Mouse (Mus musculus) MEL (cell line): ENCODE measurements around the gene Terb1. TPM values are rescaled to one million over a fixed set of nuclear protein-coding genes. Genes with fewer than 3 reads are reported as not detected.

Source experiments
- DNase-seq: peaks from one replicate; pipeline ENCODE4 v3.0.0; 2011; ENCODE audit warnings: low read depth, low spot score
- H3K27ac ChIP-seq: 2 replicates; pipeline ENCODE4 v1.5.1; 2012; ENCODE audit warnings: low read depth, mild to moderate bottlenecking, control low read depth, low read length, moderate library complexity; ENCODE audit not compliant: control insufficient read depth
- H3K27me3 ChIP-seq, 2 experiments: fragments of 150-350 bp in 1 of 2; sonication (generic) in 1 of 2; 2 replicates each; pipeline ENCODE4 v1.6.1; 2012; ENCODE audit warnings: low read length in 2 of 2, mild to moderate bottlenecking in 2 of 2, improper control_type of control experiment in 1 of 2, moderate library complexity in 1 of 2; ENCODE audit not compliant: insufficient read depth in 2 of 2, control insufficient read depth in 1 of 2
- H3K36me3 ChIP-seq, 2 experiments: 2 replicates each; pipeline ENCODE4 v1.6.1; 2012 to 2014; ENCODE audit warnings: low read length in 2 of 2, improper control_type of control experiment in 1 of 2, inconsistent platforms in 1 of 2, mild to moderate bottlenecking in 1 of 2; ENCODE audit not compliant: insufficient read depth in 2 of 2, control insufficient read depth in 1 of 2
- H3K4me1 ChIP-seq, 2 experiments: fragments of 150-350 bp in 1 of 2; sonication (generic) in 1 of 2; 2 replicates each; pipeline ENCODE4 v1.6.1; 2012; ENCODE audit warnings: low read length in 2 of 2, improper control_type of control experiment in 1 of 2, mild to moderate bottlenecking in 1 of 2; ENCODE audit not compliant: insufficient read depth in 2 of 2, control insufficient read depth in 1 of 2
- H3K4me3 ChIP-seq, 2 experiments: fragments of 150-350 bp in 1 of 2; sonication (generic) in 1 of 2; 2 replicates each; pipeline ENCODE4 v1.5.1; 2012; ENCODE audit warnings: low read depth in 2 of 2, low read length in 2 of 2, mild to moderate bottlenecking in 2 of 2, moderate library complexity in 2 of 2, control low read depth in 1 of 2, improper control_type of control experiment in 1 of 2; ENCODE audit not compliant: control insufficient read depth in 1 of 2, insufficient read depth in 1 of 2
- H3K79me2 ChIP-seq: 2 replicates; pipeline ENCODE4 v1.6.1; 2012; ENCODE audit warnings: mild to moderate bottlenecking, low read length, moderate library complexity; ENCODE audit not compliant: control insufficient read depth, poor library complexity, insufficient read depth
- H3K9ac ChIP-seq: 2 replicates; pipeline ENCODE4 v1.6.1; 2012; ENCODE audit warnings: low read depth, mild to moderate bottlenecking, control low read depth, low read length, moderate library complexity; ENCODE audit not compliant: control insufficient read depth, poor library complexity, severe bottlenecking
- H3K9me3 ChIP-seq: fragments of 150-350 bp; sonication (generic); replicated peaks from 2 replicates; pipeline ENCODE4 v1.6.1; 2012; ENCODE audit warnings: mild to moderate bottlenecking, low read length, improper control_type of control experiment, moderate library complexity; ENCODE audit not compliant: insufficient read depth
- ETS1 ChIP-seq: IDR thresholded peaks from 2 replicates; pipeline ENCODE4 v1.6.1; 2012; ENCODE audit warnings: low read depth, mild to moderate bottlenecking, inconsistent platforms, low read length, improper control_type of control experiment, moderate library complexity
- GABPA ChIP-seq: IDR thresholded peaks from 2 replicates; pipeline ENCODE4 v1.6.1; 2012; ENCODE audit warnings: low read depth, mild to moderate bottlenecking, inconsistent platforms, low read length, improper control_type of control experiment, moderate library complexity
- MAFK ChIP-seq: IDR thresholded peaks from 2 replicates; pipeline ENCODE4 v1.6.1; 2011; ENCODE audit warnings: low read depth, mild to moderate bottlenecking, low read length, improper control_type of control experiment, borderline replicate concordance
- MYB ChIP-seq: IDR thresholded peaks from 2 replicates; pipeline ENCODE4 v1.6.1; 2011; ENCODE audit warnings: mild to moderate bottlenecking, low read depth, low read length, improper control_type of control experiment
- MYC ChIP-seq: IDR thresholded peaks from 2 replicates; pipeline ENCODE4 v1.6.1; 2011; ENCODE audit warnings: low read depth, mild to moderate bottlenecking, low read length, improper control_type of control experiment, moderate library complexity
- NRF1 ChIP-seq: IDR thresholded peaks from 2 replicates; pipeline ENCODE4 v1.6.1; 2014; ENCODE audit warnings: low read depth, mild to moderate bottlenecking, inconsistent platforms, low read length, improper control_type of control experiment, moderate library complexity; ENCODE audit not compliant: poor library complexity, insufficient read depth, severe bottlenecking
- RAD21 ChIP-seq: IDR thresholded peaks from 2 replicates; pipeline ENCODE4 v1.6.1; 2011; ENCODE audit warnings: mild to moderate bottlenecking, low read depth, low read length, improper control_type of control experiment
- TAL1 ChIP-seq: IDR thresholded peaks from 2 replicates; pipeline ENCODE4 v1.6.1; 2012; ENCODE audit warnings: mild to moderate bottlenecking, inconsistent platforms, low read length, moderate library complexity, mixed read lengths
- TBP ChIP-seq: IDR thresholded peaks from 2 replicates; pipeline ENCODE4 v1.8.0; 2011; ENCODE audit warnings: low read depth, low read length, improper control_type of control experiment
- USF1 ChIP-seq: IDR thresholded peaks from 2 replicates; pipeline ENCODE4 v1.6.1; 2014; ENCODE audit warnings: low read depth, mild to moderate bottlenecking, inconsistent platforms, low read length, improper control_type of control experiment, moderate library complexity
- USF2 ChIP-seq, 2 experiments: IDR thresholded peaks; 2 replicates each; pipeline ENCODE4 v1.6.1; 2011 to 2012; ENCODE audit warnings: improper control_type of control experiment in 2 of 2, low read length in 2 of 2, borderline replicate concordance in 1 of 2, inconsistent platforms in 1 of 2, low read depth in 1 of 2, mild to moderate bottlenecking in 1 of 2; ENCODE audit not compliant: insufficient read depth in 1 of 2
- ZMIZ1 ChIP-seq: IDR thresholded peaks from 2 replicates; pipeline ENCODE4 v1.6.1; 2012; ENCODE audit warnings: low read depth, mild to moderate bottlenecking, inconsistent platforms, low read length, improper control_type of control experiment, moderate library complexity
- ZNF384 ChIP-seq: IDR thresholded peaks from 2 replicates; pipeline ENCODE4 v1.6.1; 2012; ENCODE audit warnings: low read depth, mild to moderate bottlenecking, inconsistent platforms, low read length, improper control_type of control experiment
- polyA plus RNA-seq, 2 experiments: library from polyadenylated mRNA; stranded (reverse) in 1 of 2; unstranded in 1 of 2; fragments of >175 nt in 1 of 2; fragments of >200 nt in 1 of 2; gene quantifications; 2 replicates each; pipeline versions ENCODE4 v1.2.1 to v1.2.4; 2012; ENCODE audit warnings: low replicate concordance in 2 of 2, low read depth in 1 of 2; ENCODE audit not compliant: insufficient read length in 2 of 2, insufficient read depth in 1 of 2, missing spikeins in 1 of 2
- total RNA-seq: library from RNA; depleted of rRNA; stranded (reverse); fragments of 300-350 nt; gene quantifications from 2 replicates; pipeline ENCODE4 v1.2.3, GENCODE M21; 2012

The Terb1 gene
- total and polyA plus RNA-seq, 3 experiments: not detected

DNA sequence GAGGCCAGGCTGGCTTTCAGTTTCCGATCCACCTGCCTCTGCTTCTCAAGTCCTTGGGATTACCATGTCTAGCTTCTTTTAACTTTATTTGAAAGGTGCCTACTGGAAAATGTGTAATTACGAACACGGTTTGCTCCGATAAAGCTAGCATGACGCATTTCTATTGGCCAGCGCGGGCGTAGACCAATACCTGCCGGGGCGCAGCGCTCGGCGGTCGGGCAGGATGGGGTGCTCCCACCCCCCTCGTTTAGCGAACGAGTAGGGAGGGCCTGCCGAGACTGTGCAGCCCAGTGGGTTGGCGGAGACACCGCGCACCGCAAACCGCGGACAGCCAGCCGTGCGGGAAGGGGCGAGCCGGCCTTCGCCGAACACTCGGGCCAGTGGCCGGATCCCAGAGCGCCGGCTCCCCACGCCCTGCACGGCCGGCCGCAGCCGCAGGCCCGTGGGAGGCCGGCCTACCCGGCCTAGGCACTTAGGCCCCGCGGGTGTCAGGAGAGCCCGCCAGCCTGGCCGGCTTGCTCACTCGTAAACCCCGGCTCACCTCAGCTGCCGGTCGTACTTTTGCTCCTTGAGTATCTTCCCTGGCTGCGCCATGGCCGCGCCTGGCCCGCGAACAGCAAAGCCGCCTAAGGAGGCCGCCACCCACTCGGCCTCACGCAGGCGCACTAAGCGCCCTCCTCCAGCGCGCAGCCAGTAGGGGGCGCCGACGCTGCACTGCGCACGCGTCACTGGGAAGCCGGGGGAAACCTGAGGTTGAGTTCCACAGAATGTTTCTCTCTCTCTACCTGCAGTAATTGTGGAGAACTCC is 24.5 kb upstream of the Terb1 start, which contains the start of the genes Nae1 and Car7 (continued):
- peak; percentile 25; the same call in 1 of the 2 replicates for TF ChIP-seq TBP
- TF ChIP-seq ETS1: no peak
- 0 out of 2 replicates have a peak, but pooled peaks have one; percentile 59 for TF ChIP-seq ZMIZ1
- TF ChIP-seq MAFK: no peak

DNA sequence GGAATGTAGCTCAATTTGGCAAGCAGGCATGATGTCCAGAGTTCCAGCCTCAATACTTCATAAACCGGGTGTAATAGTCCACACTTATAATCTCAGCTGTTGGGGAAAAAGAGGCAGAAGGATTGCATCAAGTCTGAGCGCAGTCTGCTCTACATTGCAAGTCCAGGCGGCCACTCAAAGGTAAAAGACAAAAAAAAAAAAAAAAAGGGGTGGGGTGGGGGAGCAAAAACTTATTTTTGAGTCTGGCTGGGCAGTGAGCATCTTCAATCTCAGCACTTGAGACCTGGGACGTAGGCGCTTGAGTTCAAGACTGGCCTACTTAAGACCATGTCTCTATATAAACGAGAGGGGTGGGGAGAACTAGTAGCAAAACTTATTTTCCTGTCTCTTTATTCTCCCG is 23.8 kb upstream of the Terb1 start:
- Histone ChIP-seq H3K36me3 (peaks cover 1 to 11% of the 10 kb centered on the region in 2 experiments; a peak in 3 of 4 replicates), H3K9me3 (no peaks in the 10 kb centered on the region), H3K4me3 (peak overlapping the region; percentile 74 to 90), H3K4me1 (peaks cover 0 to 3% of the 10 kb centered on the region in 2 experiments; a peak in 1 of 4 replicates), H3K27ac (no peak overlapping the region), H3K79me2 (peaks cover 21% of the 10 kb centered on the region), H3K9ac (peak overlapping the region; percentile 86), H3K27me3 (no peaks in the 10 kb centered on the region)
- no peak for DNase-seq
- no peak for TF ChIP-seq TAL1
- TF ChIP-seq RAD21: no peak
- TF ChIP-seq ETS1: no peak
- TF ChIP-seq USF1: no peak
- no peak for TF ChIP-seq GABPA
- no peak for TF ChIP-seq NRF1
- TF ChIP-seq MYB: no peak
- no peak for TF ChIP-seq ZMIZ1

DNA sequence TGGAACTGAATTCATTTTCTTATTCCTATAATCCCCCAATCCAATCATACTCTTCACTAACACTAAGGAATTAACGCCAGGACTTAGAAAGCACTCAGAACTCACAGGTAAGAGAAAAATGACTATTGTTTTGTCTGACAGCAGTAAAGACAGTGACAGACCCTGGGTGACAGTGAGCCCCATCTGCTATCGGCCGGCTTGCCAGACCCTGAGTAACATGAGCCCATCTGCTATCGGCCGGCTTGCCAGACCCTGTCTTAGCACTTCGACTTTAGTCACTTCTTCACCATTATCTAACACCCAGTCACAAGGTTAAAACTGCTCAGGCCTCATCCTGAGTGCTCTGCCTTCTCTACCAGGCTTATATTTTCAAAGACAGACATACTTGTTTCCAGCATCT is 20.0 kb upstream of the Terb1 start:
- TF ChIP-seq MYB (no peak), USF2 (IDR thresholded peaks at IDR 0.05; ENCODE audit: borderline replicate concordance in 1 of 2, insufficient read depth in 1 of 2, low read depth in 1 of 2, low read length in 2 of 2) (no peak), ZNF384 (no peak), MYC (no peak)
- H3K79me2 ChIP-seq: peaks cover 21% of the 10 kb centered on the region
- H3K4me3 ChIP-seq: no peak overlapping the region
- peaks cover 6 to 11% of the 10 kb centered on the region in 2 experiments for H3K36me3 ChIP-seq
- H3K27ac ChIP-seq: no peak overlapping the region
- H3K9me3 ChIP-seq: no peaks in the 10 kb centered on the region
- peaks cover 0 to 3% of the 10 kb centered on the region in 2 experiments; a peak in 1 of 4 replicates for H3K4me1 ChIP-seq
- no peak overlapping the region for H3K9ac ChIP-seq
- no peak for DNase-seq
- H3K27me3 ChIP-seq: no peaks in the 10 kb centered on the region
